Mouse (Mus musculus): ENCODE measurements around the gene Atrnl1.
"Not testable (repeated sequence)": the region's sequence is repeated elsewhere in the genome, so short reads cannot be mapped to it uniquely, and the experiment has no call there.

Atrnl1 gene

DNA sequence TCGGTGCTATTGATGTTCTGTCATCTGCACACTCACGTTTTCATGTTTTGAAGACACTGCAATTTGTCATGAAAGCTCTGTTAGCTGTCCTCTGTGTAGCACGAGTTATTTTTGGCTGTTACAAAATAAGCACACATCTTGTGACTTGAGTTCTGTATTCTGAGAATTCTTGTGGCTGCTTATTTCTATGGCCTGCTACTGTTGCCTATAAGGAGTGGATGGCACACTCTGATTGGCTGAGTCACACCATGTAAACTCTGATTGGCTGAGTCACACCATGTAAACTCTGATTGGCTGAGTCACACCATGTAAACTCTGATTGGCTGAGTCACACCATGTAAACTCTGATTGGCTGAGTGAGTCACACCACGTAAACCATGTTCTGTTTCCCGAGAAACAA, 85.9 kb downstream of the Atrnl1 start:
- not testable (repeated sequence) for DNase-seq (ENCODE audit: low spot score in 2 of 2)

- no peak for DNase-seq (ENCODE audit: low spot score in 2 of 2)
These were observed 102.3 kb downstream of the Atrnl1 start for GRCm38 (mm10) chr19:57713138-57713537.

- DNase-seq (ENCODE audit: low spot score in 2 of 2), result peak; percentile 56 to 86
These were observed 114.1 kb downstream of the Atrnl1 start for GRCm38 (mm10) chr19:57724920-57725319.

- no peak for DNase-seq (ENCODE audit: low spot score in 2 of 2)
These were observed 114.5 kb downstream of the Atrnl1 start for GRCm38 (mm10) chr19:57725326-57725725.

DNA sequence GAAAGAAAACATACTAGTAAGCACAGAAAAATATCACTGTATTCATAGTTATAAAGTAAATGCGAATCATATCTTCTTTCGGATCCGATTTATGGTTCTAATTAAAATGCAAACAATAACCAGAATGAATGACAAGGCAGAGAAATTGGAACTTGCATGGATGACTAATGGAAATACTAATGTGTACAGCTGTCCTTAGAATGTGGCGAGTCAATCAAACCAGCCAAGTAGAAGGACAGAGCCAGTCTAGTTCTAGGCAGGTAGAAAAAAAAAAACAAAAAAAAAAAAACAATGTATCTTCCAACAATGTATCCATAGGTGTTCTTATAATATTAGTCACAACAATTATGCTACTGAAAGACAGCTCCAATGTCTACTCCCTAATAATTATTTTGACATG, 116.2 kb downstream of the Atrnl1 start:
- DNase-seq (ENCODE audit: low spot score in 2 of 2), result no peak

DNA sequence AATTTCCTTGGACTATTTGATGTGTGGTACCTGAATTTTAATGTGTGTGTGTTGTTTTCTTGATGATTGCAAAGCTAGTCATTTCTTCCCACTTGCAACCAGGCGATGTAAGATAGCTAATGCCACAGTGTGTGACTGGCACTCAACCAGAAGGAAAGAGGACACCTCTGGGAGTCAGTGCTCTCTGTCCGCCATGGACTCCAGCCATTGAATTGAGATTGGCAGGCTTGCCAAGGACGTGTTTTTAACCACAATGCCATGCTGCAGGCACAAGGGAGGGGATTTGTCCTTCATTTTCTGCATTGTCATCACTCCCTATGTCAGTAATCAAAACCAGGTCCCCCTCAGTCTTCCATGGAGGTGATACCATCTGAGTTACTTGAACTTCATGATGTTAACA, 126.6 kb downstream of the Atrnl1 start:
- DNase-seq (ENCODE audit: low spot score in 2 of 2), result no peak

DNA sequence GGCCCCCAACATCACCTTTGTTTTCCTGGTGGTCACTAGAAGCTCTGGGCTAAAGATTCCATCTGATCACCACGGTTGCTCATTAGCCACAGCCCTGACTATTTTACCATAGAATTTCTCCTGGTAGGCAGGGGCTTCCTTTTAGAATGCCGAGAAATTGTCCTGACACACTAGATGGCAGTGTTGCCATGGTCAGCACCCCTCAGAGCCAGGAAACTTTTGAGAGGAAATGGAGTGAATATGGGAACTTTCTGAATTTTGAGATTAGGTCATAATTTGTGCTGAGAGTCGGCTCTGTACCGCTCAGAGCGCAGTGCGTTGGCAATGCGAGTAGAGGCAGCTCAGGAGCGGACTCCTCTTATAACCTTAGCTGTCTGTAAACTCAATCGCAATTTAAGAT, 134.7 kb downstream of the Atrnl1 start:
- no peak for DNase-seq (ENCODE audit: low spot score in 2 of 2)

DNA sequence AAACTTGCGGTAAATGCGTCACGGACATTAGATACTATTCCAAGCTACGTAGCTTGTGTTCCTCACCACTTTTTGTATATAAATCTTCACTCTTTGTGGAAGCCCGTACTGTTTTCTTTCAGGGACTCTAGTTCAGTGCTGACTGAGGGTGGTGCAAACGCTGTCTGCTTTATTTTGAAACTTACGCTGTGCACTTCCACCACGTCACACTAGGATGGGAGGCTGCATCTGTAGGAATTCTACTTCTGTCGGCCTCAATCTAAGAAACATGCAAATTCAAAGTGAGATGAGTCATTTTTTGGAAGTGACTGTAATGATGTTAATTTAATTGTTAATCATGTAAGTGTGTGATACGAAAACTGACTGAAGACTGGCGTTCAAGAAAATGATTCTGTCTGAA, 135.7 kb downstream of the Atrnl1 start:
- DNase-seq (ENCODE audit: low spot score in 2 of 2), result no peak

- DNase-seq (ENCODE audit: low spot score in 2 of 2), result no peak
These were observed 141.4 kb downstream of the Atrnl1 start for GRCm38 (mm10) chr19:57752189-57752588.

DNA sequence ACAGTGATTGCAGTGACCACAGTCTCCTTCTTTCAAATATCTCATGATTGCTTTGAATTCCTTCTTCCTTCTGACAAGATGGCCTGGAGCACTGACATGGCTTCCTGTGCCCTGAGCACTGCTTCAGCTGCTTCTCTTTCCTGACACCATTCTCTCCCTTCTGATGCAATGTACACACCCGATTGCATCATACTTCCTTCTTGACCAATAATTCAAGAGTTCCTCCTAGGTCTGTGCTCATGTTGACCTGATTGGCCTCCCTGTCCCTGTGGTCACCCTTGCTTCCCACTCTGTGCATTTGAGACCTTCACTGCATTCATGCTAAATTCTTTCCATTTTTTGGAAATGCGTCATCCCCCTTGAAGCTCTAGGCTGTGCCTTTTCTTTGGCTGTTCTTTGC, 151.7 kb downstream of the Atrnl1 start:
- no peak for DNase-seq (ENCODE audit: low spot score in 2 of 2)

GRCm38 (mm10) chr19:57764576-57765371, 153.9 kb downstream of the Atrnl1 start:
- DNase-seq (ENCODE audit: low spot score in 2 of 2), result no peak

DNA sequence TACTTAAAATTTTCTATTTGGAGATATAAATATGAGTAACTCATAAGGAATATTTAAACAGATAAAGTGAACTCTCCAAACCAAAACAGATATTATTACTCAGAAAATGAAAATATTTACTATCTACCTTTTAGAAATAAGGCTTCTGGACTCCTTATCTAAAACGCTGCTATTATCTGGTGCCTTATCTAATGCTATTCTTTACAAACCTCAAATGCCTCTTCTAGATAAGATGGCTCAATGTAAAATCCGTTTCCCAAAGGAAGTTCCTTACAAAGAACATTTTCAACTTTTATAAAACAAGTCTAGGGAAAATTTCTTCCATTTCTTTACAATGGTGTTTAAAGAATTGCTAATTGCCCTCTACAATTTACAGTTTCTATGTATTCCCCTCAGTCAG, 156.2 kb downstream of the Atrnl1 start:
- no peak for DNase-seq (ENCODE audit: low spot score in 2 of 2)

DNA sequence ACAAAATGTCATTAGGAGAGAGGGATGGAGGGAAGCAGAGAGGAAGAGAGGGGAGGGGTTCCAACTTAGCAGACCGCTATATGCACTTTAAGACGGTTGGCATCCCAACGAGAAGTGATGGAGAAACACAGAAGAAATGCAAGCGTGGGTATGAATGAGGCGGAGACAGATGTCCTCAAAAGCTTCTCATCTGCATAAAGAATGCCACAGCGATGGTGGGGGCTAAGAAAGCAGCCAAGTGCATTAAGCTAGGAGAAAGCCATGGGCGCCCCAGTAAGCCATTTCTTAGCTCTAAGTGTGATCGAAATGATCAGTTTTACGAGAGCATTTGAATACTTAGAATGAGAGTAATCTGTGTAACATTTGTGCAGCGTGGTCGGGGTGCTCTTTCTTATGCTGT, 157.8 kb downstream of the Atrnl1 start:
- no peak for DNase-seq (ENCODE audit: low spot score in 2 of 2)

- DNase-seq (ENCODE audit: low spot score in 2 of 2), result no peak
These were observed 171.7 kb downstream of the Atrnl1 start for GRCm38 (mm10) chr19:57782366-57783089.

- no peak for DNase-seq (ENCODE audit: low spot score in 2 of 2)
These were observed 175.9 kb downstream of the Atrnl1 start for GRCm38 (mm10) chr19:57786699-57787098.

DNA sequence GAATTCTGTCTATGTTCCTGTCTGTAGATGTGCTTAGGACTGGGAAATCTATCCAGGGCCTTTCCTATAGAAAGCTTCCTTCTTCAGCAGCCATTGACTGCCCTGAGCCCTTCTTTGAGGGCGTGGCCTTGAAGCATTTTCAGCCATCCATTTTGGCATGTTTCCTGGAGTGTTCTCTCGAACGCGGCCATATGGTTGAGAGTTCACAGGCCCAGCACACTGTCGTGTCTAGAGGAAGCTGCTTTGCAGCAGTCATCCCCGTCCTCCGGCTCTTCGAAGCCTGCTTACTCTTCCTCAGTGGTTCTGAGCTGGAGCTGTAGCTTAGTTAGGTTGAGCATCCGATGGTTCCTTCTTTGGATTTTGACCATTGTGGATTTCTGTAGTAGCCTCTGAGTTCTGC, 191.4 kb downstream of the Atrnl1 start:
- DNase-seq (ENCODE audit: low spot score in 2 of 2), result no peak

DNA sequence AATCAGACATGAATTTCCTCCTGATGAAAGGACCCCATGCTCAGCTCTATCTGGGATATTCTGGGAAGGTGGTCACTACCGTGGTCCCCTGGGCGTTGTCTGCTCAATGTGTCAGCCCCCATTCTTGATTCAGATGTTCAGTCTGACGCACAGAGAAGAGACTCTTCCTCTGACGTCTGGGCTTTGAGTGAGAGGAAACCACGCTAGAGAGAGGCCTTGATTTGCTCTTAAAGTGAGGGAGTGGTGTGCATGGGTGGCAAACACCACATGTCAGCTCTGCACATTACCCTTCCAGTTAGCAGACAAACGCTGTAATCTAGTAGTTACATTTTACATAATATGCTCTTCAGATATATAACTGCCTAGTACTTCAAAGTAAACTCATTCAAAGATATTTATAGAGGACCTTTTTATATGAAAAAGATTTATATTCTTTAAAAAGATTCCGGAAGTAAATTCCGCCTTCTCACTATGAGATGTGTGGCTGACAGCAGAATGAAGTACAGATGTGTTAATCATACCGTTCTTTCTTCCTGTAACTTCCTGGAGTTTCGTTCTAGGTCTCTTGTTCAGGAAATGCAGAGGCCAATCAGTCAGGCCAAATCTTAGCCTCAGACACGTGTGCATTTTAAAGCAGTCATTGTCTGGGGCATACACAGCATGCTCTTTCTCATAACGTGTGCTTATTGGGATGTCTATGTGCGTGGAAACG, 192.1 kb downstream of the Atrnl1 start:
- DNase-seq (ENCODE audit: low spot score in 2 of 2), result no peak

- DNase-seq (ENCODE audit: low spot score in 2 of 2), result no peak
These were observed 192.6 kb downstream of the Atrnl1 start for GRCm38 (mm10) chr19:57803483-57803820.

DNA sequence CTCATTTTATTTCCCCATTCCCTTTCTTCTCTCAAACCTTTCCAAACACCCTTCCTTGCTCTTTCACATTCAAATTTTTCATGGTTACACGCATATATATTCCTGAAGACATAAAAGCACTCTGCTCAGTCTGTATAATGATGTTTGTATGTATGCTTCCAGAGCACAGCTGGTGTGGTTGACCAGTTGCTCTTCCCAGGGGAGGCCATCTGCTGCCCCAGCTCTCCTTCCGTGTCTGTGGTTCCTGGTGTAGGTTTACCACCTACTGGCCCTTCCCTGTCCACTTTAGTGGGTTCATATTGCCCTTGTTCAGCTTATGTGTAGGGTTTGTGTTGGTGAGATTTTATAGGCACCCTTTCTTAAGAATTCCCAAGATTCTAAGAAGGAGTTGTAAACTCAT, 197.5 kb downstream of the Atrnl1 start:
- DNase-seq (ENCODE audit: low spot score in 2 of 2), result no peak

DNA sequence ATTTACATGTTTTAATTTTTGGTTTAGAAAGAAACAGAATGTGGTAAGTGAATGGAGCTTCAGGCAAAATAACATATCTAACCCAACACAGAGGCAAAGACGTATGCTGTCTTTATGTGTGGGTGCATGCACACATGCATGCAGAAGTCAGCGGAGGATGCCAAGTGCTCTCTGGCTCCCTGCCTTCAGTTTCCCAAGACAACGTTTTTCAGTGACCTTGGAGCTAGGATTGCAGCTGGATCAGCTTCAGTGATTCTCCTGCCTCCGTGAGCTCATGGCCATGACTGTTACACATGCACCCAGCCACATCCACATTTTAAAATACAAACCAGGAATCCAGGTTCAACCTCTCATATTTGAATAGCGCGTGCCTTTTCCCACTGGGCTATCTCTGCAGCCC, 203.5 kb downstream of the Atrnl1 start:
- no peak for DNase-seq (ENCODE audit: low spot score in 2 of 2)

GRCm38 (mm10) chr19:57816221-57816996, 205.6 kb downstream of the Atrnl1 start:
- no peak for DNase-seq (ENCODE audit: low spot score in 2 of 2)

GRCm38 (mm10) chr19:57817736-57818135, 206.9 kb downstream of the Atrnl1 start:
- DNase-seq (ENCODE audit: low spot score in 2 of 2), result no peak
